Mouse (Mus musculus) lung, postnatal 14 days (tissue): Measurements from ENCODE around the gene Hist2h3b.
"Not testable (repeated sequence)": the region's sequence is repeated elsewhere in the genome, so short reads cannot be mapped to it uniquely, and the experiment has no call there.

ENCODE experiments used
- DNase-seq: peaks from one replicate; pipeline ENCODE4 v3.0.0; 2021

The Hist2h3b gene

GRCm38 (mm10) chr3:96263558-96264403 is 4.7 kb upstream of the Hist2h3b start:
- peak; percentile 57 for DNase-seq

GRCm38 (mm10) chr3:96264404-96264949 is 4.0 kb upstream of the Hist2h3b start:
- no peak for DNase-seq

- DNase-seq: no peak
Observed at GRCm38 (mm10) chr3:96266132-96266710, 2.2 kb upstream of the Hist2h3b start.

- no peak for DNase-seq
Observed at GRCm38 (mm10) chr3:96267541-96267940, 913 bp upstream of the Hist2h3b start.

GRCm38 (mm10) chr3:96268776-96269378 is 423 bp downstream of the Hist2h3b start:
- not testable (repeated sequence) for DNase-seq

- peak; percentile 88 for DNase-seq
Observed at GRCm38 (mm10) chr3:96269511-96270474, 1.3 kb downstream of the Hist2h3b start, which contains the start of gene Hist2h2bb. Hist2h2bb (plus strand) TSS chr3:96269752.

- no peak for DNase-seq
Observed at GRCm38 (mm10) chr3:96273591-96274465, 5.4 kb downstream of the Hist2h3b start.

- DNase-seq: no peak
Observed at GRCm38 (mm10) chr3:96277428-96277799, 9.0 kb downstream of the Hist2h3b start.

GRCm38 (mm10) chr3:96277800-96278624 is 9.6 kb downstream of the Hist2h3b start:
- peak; percentile 92 for DNase-seq

GRCm38 (mm10) chr3:96280660-96281059 is 12.2 kb downstream of the Hist2h3b start:
- DNase-seq: no peak

GRCm38 (mm10) chr3:96284457-96284856 is 16.0 kb downstream of the Hist2h3b start:
- DNase-seq: peak; percentile 28

- not testable (repeated sequence) for DNase-seq
Observed at GRCm38 (mm10) chr3:96287334-96287733, 18.9 kb downstream of the Hist2h3b start.

- DNase-seq: no peak
Observed at GRCm38 (mm10) chr3:96289201-96289600, 20.7 kb downstream of the Hist2h3b start.

GRCm38 (mm10) chr3:96290727-96291126 is 22.3 kb downstream of the Hist2h3b start:
- DNase-seq: not testable (repeated sequence)

- no peak for DNase-seq
Observed at GRCm38 (mm10) chr3:96292641-96293040, 24.2 kb downstream of the Hist2h3b start.

GRCm38 (mm10) chr3:96293368-96293767 is 24.9 kb downstream of the Hist2h3b start:
- DNase-seq: no peak

- DNase-seq: no peak
Observed at GRCm38 (mm10) chr3:96293787-96294186, 25.3 kb downstream of the Hist2h3b start, which contains the start of gene Fcgr1. Fcgr1 (minus strand) TSS chr3:96293969.

- no peak for DNase-seq
Observed at GRCm38 (mm10) chr3:96298360-96298759, 29.9 kb downstream of the Hist2h3b start.

GRCm38 (mm10) chr3:96299562-96299961 is 31.1 kb downstream of the Hist2h3b start:
- no peak for DNase-seq
